In genomic region chr6:115924829-115925228, GRCm38 (mm10) we compare ENCODE assay signal across 17 mouse cellular contexts. TPM values are rescaled to one million over a fixed set of nuclear protein-coding genes. Genes with fewer than 3 reads are reported as not detected.
DNase-seq lines count a peak whose midpoint lies in the region; ATAC-seq and TF ChIP-seq lines count a peak whose summit lies in the region.
"Had no signal": no experiment of that assay in that cellular context is flagged by ENCODE, and none has a peak within 500 bp of the region (broad histone marks: within the 10 kb centered on the region; RNA-seq: fewer than 3 reads in every experiment).

No protein-coding gene starts in this region.

- intact Hi-C loops in gastrocnemius, adult 2 months (cut with DNase I) = no loop called here

- WGBS in forebrain, embryonic 10.5 days = 55% methylated on average over 6 of the region's 6 CpGs
- 48% methylated on average over 6 of the region's 6 CpGs for WGBS in forebrain, embryonic 16.5 days
- 37% methylated on average over 6 of the region's 6 CpGs for WGBS in kidney, embryonic 15.5 days
- WGBS in embryonic facial prominence, embryonic 10.5 days = 47% methylated on average over 6 of the region's 6 CpGs
- 48% methylated on average over 6 of the region's 6 CpGs for WGBS in forebrain, embryonic 11.5 days

- H3K9ac ChIP-seq in forebrain, embryonic 16.5 days (replicated peaks; ENCODE audit: low read depth, low read length) = no peak overlapping the region
- no peak overlapping the region for H3K9ac ChIP-seq in kidney, embryonic 15.5 days
- no peak overlapping the region for H3K9ac ChIP-seq in forebrain, embryonic 11.5 days (ENCODE audit: low read length)
- H3K9ac ChIP-seq: hindbrain, embryonic 12.5 days; limb, embryonic 15.5 days had no signal

- H3K27me3 ChIP-seq in forebrain, embryonic 10.5 days (ENCODE audit: poor library complexity, severe bottlenecking) = no peaks in the 10 kb centered on the region
- H3K27me3 ChIP-seq in forebrain, embryonic 16.5 days (replicated peaks; ENCODE audit: control insufficient read depth, insufficient read depth, low read length) = no peaks in the 10 kb centered on the region
- H3K27me3 ChIP-seq in kidney, embryonic 15.5 days = no peaks in the 10 kb centered on the region
- H3K27me3 ChIP-seq in embryonic facial prominence, embryonic 10.5 days (replicated peaks; ENCODE audit: low read depth, poor library complexity, severe bottlenecking) = no peaks in the 10 kb centered on the region
- H3K27me3 ChIP-seq in forebrain, embryonic 11.5 days (ENCODE audit: control insufficient read depth, insufficient read depth, low read length) = no peaks in the 10 kb centered on the region
- H3K27me3 ChIP-seq: hindbrain, embryonic 12.5 days; limb, embryonic 15.5 days had no signal

- no peak overlapping the region for H3K4me3 ChIP-seq in forebrain, embryonic 10.5 days
- H3K4me3 ChIP-seq in forebrain, embryonic 16.5 days (replicated peaks; ENCODE audit: low read length) = no peak overlapping the region
- no peak overlapping the region for H3K4me3 ChIP-seq in kidney, embryonic 15.5 days (replicated peaks)
- no peak overlapping the region for H3K4me3 ChIP-seq in embryonic facial prominence, embryonic 10.5 days
- H3K4me3 ChIP-seq in gastrocnemius, adult 2 months = no peak overlapping the region
- H3K4me3 ChIP-seq in forebrain, embryonic 11.5 days (ENCODE audit: low read depth, low read length) = no peak overlapping the region
- H3K4me3 ChIP-seq: erythroblast, embryonic 14.5 days; hindbrain, embryonic 12.5 days; limb, embryonic 15.5 days; midbrain, embryonic 10.5 days had no signal

- H3K9me3 ChIP-seq in forebrain, embryonic 10.5 days = no peaks in the 10 kb centered on the region
- no peaks in the 10 kb centered on the region for H3K9me3 ChIP-seq in forebrain, embryonic 16.5 days (ENCODE audit: control insufficient read depth, low read length)
- H3K9me3 ChIP-seq in kidney, embryonic 15.5 days (replicated peaks) = no peaks in the 10 kb centered on the region
- H3K9me3 ChIP-seq in embryonic facial prominence, embryonic 10.5 days = no peaks in the 10 kb centered on the region
- no peaks in the 10 kb centered on the region for H3K9me3 ChIP-seq in forebrain, embryonic 11.5 days (ENCODE audit: control insufficient read depth, low read length)
- H3K9me3 ChIP-seq: hindbrain, embryonic 12.5 days; limb, embryonic 15.5 days; midbrain, embryonic 10.5 days had no signal

- H3K27ac ChIP-seq in forebrain, embryonic 10.5 days = peak overlapping the region; percentile 40; the same call in 1 of the 2 replicates
- no peak overlapping the region for H3K27ac ChIP-seq in forebrain, embryonic 16.5 days (ENCODE audit: low read length)
- H3K27ac ChIP-seq in kidney, embryonic 15.5 days = no peak overlapping the region
- H3K27ac ChIP-seq in embryonic facial prominence, embryonic 10.5 days (replicated peaks) = peak overlapping the region; percentile 37; the same call in 1 of the 2 replicates
- no peak overlapping the region for H3K27ac ChIP-seq in gastrocnemius, adult 2 months
- no peak overlapping the region for H3K27ac ChIP-seq in forebrain, embryonic 11.5 days (ENCODE audit: low read depth, low read length)
- H3K27ac ChIP-seq: hindbrain, embryonic 12.5 days; limb, embryonic 15.5 days had no signal

- H3K4me2 ChIP-seq in forebrain, embryonic 16.5 days (ENCODE audit: low read length) = no peak overlapping the region
- H3K4me2 ChIP-seq in kidney, embryonic 15.5 days = no peak overlapping the region
- no peak overlapping the region for H3K4me2 ChIP-seq in forebrain, embryonic 11.5 days (ENCODE audit: low read depth, low read length, severe bottlenecking)
- H3K4me2 ChIP-seq: hindbrain, embryonic 12.5 days; limb, embryonic 15.5 days had no signal

- H3K36me3 ChIP-seq in forebrain, embryonic 10.5 days (replicated peaks) = peaks cover 14% of the 10 kb centered on the region; the same call in 1 of the 2 replicates
- H3K36me3 ChIP-seq in forebrain, embryonic 16.5 days (ENCODE audit: control insufficient read depth, insufficient read depth) = no peaks in the 10 kb centered on the region
- H3K36me3 ChIP-seq in kidney, embryonic 15.5 days = peaks cover 3% of the 10 kb centered on the region; the same call in 1 of the 2 replicates
- H3K36me3 ChIP-seq in embryonic facial prominence, embryonic 10.5 days (replicated peaks) = peaks cover 13% of the 10 kb centered on the region
- H3K36me3 ChIP-seq in forebrain, embryonic 11.5 days (ENCODE audit: control insufficient read depth, insufficient read depth, low read length) = no peaks in the 10 kb centered on the region
- H3K36me3 ChIP-seq: limb, embryonic 15.5 days had no signal

- H3K4me1 ChIP-seq in forebrain, embryonic 10.5 days = peaks cover 49% of the 10 kb centered on the region
- H3K4me1 ChIP-seq in forebrain, embryonic 16.5 days (replicated peaks; ENCODE audit: control insufficient read depth, insufficient read depth, low read length) = peaks cover 32% of the 10 kb centered on the region
- H3K4me1 ChIP-seq in kidney, embryonic 15.5 days = peaks cover 13% of the 10 kb centered on the region
- peaks cover 59% of the 10 kb centered on the region for H3K4me1 ChIP-seq in embryonic facial prominence, embryonic 10.5 days
- H3K4me1 ChIP-seq in forebrain, embryonic 11.5 days (replicated peaks; ENCODE audit: control insufficient read depth, insufficient read depth, low read length) = no peaks in the 10 kb centered on the region

- no peak for ATAC-seq in forebrain, embryonic 16.5 days
- ATAC-seq in kidney, embryonic 15.5 days (replicated peaks; ENCODE audit: low FRiP score) = peak; percentile 59
- ATAC-seq in megakaryocyte progenitor cell, adult 5-6 weeks (replicated peaks; ENCODE audit: poor library complexity) = peak; percentile 17; the same call in 1 of the 2 replicates
- ATAC-seq in forebrain, embryonic 11.5 days (replicated peaks; ENCODE audit: low FRiP score) = no peak
- ATAC-seq: activated CD4-positive, CD25-positive, alpha-beta regulatory T cell, adult 4 months had no signal

- DNase-seq in forebrain, embryonic 10.5 days (ENCODE audit: extremely low spot score, low spot score) = no peak
- no peak for DNase-seq in kidney, adult 8-10 months
- DNase-seq in embryonic facial prominence, embryonic 10.5 days (ENCODE audit: low spot score) = peak; percentile 35
- no peak for DNase-seq in gastrocnemius, adult 2 months
- no peak for DNase-seq in forebrain, embryonic 11.5 days (ENCODE audit: low spot score)
- DNase-seq: cerebellum, postnatal 25 days had no signal

- no peak for TF ChIP-seq CTCF in gastrocnemius, adult 2 months (IDR thresholded peaks at IDR 0.05)

RNA-seq across cellular contexts. Expression of gene Rho, which starts 6.7 kb away (rescaled TPM):
- polyA plus RNA-seq in forebrain, embryonic 10.5 days (2016; fragmentation: Nextera tagmentation; extraction: Ambion mirVana) = 0.06 and 0.10 TPM in 2 replicates
- polyA plus RNA-seq in forebrain, embryonic 16.5 days (2015; fragmentation: Nextera tagmentation; extraction: Ambion mirVana) = 0.15 TPM in 1 of 2 replicates, not detected in the other
- polyA plus RNA-seq in kidney, embryonic 15.5 days (2015; fragmentation: Nextera tagmentation; extraction: Ambion mirVana) = 0.10 and 0.14 TPM in 2 replicates
- polyA plus RNA-seq in embryonic facial prominence, embryonic 10.5 days (2016; fragmentation: Nextera tagmentation; extraction: Ambion mirVana) = 0.33 and 0.51 TPM in 2 replicates
- 0.15 TPM in 1 of 2 replicates, not detected in the other for total RNA-seq in megakaryocyte progenitor cell, adult 5-6 weeks (2015)
- 0.34 TPM in 1 of 2 replicates, not detected in the other for total RNA-seq in megakaryocyte progenitor cell, adult 5-6 weeks (2017)
- under 1 TPM in 1 of 2 experiments, not detected in 1; 0.06 TPM for total RNA-seq in gastrocnemius, adult 2 months (2021)
- polyA plus RNA-seq in forebrain, embryonic 11.5 days (2014; fragmentation: Nextera tagmentation; extraction: Ambion mirVana) = 0.09 TPM in 2 replicates
- polyA plus RNA-seq: activated CD4-positive, CD25-positive, alpha-beta regulatory T cell, adult 4 months; erythroblast, embryonic 14.5 days; kidney, embryonic 14.5 days had no signal

RNA-seq across cellular contexts. Expression of gene H1foo, which starts 19.9 kb away (rescaled TPM):
- polyA plus RNA-seq in forebrain, embryonic 10.5 days (2016; fragmentation: Nextera tagmentation; extraction: Ambion mirVana) = not detected in 2 replicates
- not detected in 2 replicates for polyA plus RNA-seq in forebrain, embryonic 16.5 days (2015; fragmentation: Nextera tagmentation; extraction: Ambion mirVana)
- polyA plus RNA-seq in kidney, embryonic 15.5 days (2015; fragmentation: Nextera tagmentation; extraction: Ambion mirVana) = not detected in 2 replicates
- not detected in 2 replicates for polyA plus RNA-seq in embryonic facial prominence, embryonic 10.5 days (2016; fragmentation: Nextera tagmentation; extraction: Ambion mirVana)
- total RNA-seq in megakaryocyte progenitor cell, adult 5-6 weeks (2015) = not detected in 2 replicates
- not detected in 2 replicates for total RNA-seq in megakaryocyte progenitor cell, adult 5-6 weeks (2017)
- not detected for total RNA-seq in gastrocnemius, adult 2 months (2021)
- polyA plus RNA-seq in forebrain, embryonic 11.5 days (2014; fragmentation: Nextera tagmentation; extraction: Ambion mirVana) = not detected in 2 replicates
- total RNA-seq: ES-E14 had no signal
- polyA plus RNA-seq: erythroblast, embryonic 14.5 days; hindbrain, embryonic 12.5 days; kidney, embryonic 14.5 days; limb, embryonic 15.5 days; midbrain, embryonic 10.5 days; small intestine, adult 2 months had no signal

Comparison
In these comparisons a context has a peak if more than half of its experiments do, and no peak if none do; other contexts are left out.
1. H3K27ac ChIP-seq: peak in forebrain, embryonic 10.5 days (single experiment) and embryonic facial prominence, embryonic 10.5 days (single experiment); none in forebrain, embryonic 16.5 days (single experiment), kidney, embryonic 15.5 days (single experiment), gastrocnemius, adult 2 months (single experiment) and forebrain, embryonic 11.5 days (single experiment).
2. ATAC-seq: peak in kidney, embryonic 15.5 days (single experiment) and megakaryocyte progenitor cell, adult 5-6 weeks (single experiment); none in forebrain, embryonic 16.5 days (single experiment) and forebrain, embryonic 11.5 days (single experiment).